Mouse (Mus musculus): ENCODE measurements around the gene Skp1a.
"Not testable (repeated sequence)": the region's sequence is repeated elsewhere in the genome, so short reads cannot be mapped to it uniquely, and the experiment has no call there.

The Skp1a gene

DNA sequence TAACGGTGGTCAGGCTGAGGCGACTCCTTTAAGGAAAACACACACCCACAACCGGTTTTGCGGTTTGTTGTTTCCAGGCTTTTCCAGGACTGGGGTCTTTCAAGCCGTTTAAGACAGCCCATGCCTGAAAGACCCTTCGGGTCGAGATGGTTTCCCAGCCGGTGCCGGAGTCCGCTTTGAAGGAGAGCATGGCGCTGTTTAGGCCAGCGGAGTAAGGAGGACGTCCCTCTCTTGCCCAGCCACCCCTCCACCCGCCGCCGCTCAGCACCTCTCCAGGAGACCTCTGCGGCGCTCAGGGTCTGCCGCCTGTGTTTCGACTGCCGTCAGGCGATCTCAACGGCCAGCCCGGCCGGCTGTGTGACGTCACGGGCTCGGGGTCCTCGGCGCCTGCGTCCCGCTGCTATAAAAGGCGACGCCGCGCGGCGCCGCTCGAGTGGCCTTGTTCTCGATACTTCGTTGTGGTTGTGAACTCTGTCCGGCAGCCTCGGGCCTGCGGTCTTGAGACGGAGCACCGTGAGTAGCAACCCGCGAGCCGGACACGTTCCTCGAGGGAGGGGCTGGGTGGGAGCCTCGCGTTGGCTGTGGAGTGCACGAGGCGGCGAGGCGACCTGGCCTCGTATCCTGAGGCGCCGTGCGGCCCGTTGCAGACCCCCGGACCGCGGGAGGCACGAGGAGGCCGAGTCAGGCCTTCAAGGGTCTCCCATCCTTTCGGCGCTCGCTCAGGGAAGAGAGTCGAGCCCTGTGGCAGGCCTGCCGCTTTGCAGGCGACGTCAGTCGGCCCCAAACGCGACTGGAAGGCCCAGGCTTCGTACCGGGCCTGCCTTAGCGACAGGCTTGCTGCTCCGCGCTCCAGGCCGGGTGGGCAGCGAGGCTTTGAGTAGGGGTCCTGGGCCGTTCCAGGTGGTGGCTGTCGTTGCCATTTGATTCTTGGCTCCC lies at the start of gene Skp1a:
Skp1a (plus strand) TSS at position 390 of the 936 bp plus-strand sequence.
- DNase-seq = peak; percentile 94 to 95

DNA sequence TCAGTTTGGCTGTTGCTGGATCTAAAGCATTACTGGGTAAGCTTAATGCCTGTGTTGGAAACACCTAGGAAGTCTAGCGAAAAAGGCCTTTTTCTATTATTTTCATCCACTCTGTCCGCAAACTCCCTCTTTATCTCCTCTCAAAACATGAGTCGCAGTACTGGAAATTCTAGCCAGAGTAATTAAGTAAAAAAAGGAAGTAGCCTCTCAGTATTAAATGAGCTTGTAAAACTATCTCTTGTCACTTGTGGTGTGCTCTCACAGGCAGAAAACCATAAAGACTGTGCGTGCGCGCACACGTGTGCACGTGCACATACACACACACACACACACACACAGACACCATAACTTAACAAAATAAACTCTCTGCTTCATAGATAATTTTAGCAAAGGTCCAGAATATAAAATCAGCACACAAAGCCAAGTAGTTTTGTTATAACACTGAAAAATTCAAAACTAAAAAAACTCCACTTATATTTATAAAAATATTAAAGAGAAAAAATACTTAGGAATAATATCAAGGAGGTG lies 35.2 kb upstream of the Skp1a start:
- DNase-seq = not testable (repeated sequence)

DNA sequence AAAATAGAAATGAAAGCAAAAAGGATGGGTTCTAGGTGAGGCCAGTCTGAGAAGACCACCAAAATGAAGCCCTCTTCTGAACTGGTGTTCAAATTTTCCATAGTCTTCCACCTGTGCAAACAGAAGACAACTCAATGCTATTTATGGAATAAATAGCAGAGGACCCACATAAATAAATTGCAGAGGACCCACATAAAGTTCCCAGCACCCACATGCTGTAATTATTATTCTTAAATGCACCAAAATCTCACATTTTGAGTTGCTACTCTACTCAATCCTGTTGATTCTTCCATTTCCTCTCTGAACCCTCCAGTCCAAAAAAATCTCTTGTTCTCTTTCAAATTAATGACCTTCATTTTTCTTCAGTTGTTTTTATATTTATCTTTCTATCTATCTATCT lies 17.9 kb upstream of the Skp1a start, which contains the start of gene Olfr1371:
Olfr1371 (minus strand) TSS at position 101 of the 400 bp plus-strand sequence.
- DNase-seq = no peak

DNA sequence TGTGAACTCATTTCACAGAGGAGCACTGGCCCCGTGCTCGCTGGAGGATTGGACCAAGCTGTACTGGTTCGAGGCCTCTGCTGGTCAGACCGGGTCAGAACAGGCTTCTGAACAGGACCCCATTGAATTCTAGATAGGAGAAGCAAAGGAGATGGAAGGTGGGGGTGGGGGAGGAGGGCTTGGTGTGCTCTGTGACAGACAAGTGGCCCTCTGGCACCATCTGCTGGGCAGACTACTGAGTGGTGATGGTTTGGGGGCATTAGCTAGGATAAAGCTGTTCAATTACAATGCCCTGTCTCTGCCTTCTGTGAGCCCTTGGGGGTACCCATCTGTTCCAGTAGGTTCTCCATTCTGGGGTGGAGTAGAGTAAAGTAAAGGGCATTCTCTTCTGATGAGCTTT lies 11.5 kb upstream of the Skp1a start:
- DNase-seq = peak; percentile 78 to 87

DNA sequence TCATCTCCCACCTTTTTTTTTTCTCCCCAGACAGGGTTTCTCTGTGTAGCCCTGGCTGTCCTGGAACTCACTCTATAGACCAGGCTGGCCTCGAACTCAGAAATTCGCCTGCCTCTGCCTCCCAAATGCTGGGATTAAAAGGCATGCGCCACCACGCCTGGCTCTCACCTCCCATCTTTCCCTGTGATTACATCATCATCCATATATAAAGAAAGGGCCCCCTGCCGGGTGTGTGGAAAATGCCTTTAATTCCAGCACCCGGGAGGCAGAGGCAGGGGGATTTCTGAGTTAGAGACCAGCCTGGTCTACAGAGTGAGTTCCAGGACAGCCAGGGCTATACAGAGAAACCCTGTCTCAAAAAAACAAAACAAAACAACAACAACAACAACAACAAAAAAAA lies 9.9 kb upstream of the Skp1a start:
- not testable (repeated sequence) for DNase-seq

DNA sequence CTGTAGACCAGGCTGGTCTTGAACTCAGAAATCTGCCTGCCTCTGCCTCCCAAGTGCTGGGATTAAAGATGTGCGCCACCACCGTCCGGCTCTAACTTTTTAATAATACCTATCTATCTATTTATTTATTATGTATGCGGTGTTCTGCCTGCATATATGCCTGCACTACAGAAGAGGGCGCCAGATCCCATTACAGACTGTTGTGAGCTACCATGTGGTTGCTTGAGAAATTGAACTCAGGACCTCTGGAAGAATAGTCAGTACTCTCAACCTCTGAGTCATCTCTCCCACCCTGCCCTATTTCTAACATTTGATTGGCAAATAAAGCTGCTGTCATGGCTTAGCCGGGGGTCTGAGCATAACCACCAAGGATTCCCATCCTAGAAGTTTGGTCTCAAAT lies 8.9 kb upstream of the Skp1a start:
- DNase-seq = peak in 1 of 2 experiments; percentile 53

DNA sequence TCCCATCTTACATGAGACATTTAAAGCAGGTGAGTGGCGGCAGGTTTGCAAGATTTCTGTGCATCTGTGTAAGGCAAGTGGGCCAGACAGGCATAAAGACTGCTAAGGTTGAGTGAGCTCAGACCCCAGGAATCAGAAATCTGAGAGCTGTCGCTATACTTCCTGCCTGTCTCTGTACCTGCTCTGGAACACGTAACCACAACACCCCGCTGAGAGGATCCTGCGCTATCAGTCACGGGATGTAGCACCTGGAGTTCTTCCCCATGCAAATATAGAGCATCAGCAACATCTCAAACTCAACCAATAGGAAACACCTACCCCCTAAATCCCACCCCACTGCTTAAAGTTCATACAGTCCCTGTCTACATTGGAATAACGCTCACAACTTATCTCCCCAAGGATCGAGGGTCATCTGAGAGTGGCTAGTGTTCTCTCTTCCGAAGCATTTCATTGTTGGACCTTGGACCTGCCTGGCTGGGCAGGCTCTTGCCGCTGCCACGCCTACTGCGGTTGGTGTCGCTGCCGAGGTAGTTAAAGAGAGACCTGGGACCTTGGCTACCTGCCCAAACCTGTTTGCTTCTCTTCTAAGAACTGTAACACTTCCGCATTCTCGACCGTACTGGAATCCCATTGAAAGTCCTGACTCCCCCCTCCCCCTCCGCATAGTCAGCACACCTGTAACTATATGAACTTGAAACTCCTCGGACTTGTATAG lies 7.7 kb upstream of the Skp1a start:
- peak; percentile 97 to 98 for DNase-seq

DNA sequence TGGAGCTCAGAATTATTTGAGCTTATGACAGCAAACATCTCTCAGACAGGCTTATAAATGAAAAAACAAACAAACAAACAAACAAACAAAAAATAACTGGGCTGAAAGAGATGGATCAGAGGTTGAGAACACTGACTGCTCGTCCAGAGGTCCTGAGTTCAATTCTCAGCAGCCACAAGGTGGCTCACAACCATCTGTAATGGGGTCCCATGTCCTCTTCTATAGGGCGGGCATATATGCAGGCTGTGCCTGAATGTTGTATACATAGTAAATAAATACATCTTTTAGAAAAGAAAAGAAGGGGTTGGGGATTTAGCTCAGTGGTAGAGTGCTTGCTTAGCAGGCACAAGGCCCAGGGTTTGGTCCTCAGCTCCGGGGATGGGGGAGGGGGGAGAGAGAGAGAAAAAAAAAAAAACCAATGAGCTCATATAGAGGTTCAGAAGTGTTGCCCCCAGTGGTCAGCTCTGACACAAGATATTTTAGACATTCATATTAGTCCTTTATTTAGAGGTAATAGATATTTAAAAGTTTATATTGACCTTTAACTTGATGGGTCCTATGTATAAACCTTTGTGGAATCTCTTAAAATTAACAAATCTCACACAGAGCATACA lies 5.7 kb upstream of the Skp1a start:
- no peak for DNase-seq

DNA sequence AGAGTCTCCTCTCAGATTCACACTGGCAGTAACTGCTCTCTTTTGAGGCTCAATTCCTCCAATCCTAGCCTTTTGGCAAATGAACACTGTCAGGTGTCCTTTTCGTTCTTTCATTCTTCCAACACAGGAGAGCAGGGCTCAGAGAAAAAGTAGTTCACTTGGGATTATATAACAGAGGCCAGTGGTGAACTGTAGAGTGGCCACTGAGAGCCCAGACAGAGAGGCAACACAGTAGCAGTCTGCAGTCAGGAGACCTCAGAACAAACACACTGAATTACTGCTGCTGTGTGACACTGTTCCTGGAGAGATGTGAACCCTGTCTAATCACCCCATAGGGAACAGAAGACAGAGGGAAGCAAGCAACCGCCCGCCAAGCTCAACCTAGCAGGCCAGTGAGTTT lies 4.7 kb upstream of the Skp1a start:
- DNase-seq = peak in 1 of 2 experiments; percentile 51

DNA sequence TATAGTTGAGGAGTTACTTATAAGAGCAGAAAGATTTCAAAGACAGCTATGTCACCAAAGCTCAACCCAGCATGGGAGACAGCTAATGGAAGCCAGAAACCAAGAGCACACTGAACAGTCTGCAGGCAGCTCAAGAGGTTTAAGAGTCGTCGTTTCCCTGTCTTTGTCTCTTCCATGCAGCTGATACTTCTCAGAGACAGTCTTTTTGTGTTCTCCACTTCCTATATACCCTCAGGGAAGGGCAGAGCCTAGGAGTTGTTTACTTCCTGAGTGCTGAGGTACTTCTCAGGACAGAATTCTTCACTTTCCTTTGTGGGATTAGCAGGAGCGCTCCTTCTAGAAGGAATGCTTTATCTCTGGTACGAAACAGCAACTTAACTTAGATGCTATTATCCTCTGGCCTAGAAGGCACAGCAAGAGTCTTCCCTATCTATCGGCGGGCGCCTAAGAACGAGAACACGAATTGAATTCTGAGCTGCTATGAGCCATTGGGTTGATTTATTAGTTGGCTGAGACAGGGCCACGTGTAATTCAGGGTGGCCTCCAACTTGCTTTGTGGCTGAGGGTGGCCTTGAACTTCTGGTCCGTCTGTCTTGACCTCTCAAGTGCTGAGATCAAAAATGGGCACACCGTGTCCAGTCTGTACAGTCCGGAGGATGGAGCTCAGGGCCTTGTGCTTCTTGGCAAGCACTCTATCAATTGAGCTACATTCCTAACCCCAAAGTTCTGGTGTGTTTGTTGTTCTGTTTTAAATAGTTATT lies 4.1 kb upstream of the Skp1a start:
- no peak for DNase-seq

DNA sequence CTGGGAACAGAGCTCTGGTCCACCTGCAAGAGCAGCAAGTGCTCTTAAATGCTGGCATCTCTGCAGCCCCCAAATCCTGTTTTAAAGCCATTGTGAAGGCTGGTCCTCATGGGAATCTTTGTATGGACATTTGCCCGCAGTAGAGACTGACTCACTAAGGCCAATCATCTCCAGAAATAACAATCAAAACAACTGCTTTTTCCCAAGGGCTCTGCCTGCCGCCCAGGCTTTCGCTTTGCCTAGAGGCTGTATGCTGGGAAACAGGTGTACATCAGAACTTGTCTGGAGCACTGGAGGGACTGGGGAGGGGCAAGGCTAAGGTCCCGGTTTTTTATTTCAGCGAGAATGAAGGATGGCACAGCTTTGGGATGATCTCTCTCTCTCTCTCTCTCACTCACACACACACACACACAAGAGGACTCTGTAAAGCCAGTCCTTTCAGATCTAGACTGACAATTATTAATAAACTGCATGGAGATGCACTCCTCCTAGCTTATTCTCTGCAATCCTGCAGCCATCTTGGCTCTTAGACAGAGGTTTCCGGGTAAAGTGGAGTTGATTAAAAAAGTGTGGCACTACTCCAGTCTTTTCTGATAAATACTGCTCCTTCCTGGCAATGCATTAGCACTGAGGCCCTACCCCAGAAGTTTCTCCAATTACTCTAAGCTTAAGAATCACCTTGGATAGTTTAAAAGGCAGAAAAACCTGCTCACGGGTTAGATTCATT lies 2.9 kb upstream of the Skp1a start:
- DNase-seq = no peak

DNA sequence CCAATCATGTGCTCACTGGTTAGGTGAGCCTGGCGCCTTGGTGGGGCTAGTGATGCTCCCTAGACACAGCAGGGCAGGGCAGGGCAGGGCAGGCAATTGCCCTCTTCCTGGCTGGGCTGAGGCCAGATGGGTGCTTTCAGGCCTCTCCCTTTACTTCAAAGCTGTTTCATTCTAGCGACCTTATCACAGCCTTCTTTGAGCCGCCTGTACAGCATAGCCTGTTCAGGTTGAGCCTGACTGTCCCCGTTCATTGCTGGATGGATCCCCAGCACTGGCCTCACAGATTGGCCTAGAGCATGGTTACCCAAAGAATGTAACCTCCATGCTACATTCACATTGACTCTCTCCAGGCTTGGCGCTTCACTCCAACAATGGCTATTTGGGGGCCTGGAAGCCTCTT lies 1.1 kb upstream of the Skp1a start:
- DNase-seq = no peak

DNA sequence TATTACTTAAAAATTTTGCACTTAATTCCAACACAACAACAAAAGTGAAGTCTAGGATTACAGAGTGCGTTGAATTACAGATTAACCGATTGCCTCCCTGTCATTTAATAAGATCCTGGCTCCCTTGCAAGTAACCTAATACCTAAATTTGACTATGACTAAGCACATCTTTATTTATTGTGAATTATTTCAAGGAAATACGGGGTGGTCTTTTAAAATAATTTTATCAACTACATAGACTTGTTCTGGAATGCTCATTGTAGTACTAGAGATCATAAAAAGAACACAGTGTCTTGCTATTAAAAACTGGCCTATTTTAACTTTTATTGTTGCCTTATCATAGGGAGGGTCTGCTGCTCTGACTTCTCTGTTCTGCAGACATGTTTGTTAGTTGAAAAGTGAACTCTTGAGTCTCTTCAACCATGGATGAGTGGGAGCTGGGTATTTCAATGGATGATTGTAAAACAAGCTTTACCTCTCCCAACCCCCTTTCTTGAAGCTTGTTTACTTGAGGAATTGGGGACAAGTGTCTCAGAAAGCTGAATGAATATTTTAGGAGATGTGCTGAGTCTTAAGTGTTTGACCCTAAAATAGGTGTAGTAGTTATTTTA lies 1.4 kb downstream of the Skp1a start:
- no peak for DNase-seq

DNA sequence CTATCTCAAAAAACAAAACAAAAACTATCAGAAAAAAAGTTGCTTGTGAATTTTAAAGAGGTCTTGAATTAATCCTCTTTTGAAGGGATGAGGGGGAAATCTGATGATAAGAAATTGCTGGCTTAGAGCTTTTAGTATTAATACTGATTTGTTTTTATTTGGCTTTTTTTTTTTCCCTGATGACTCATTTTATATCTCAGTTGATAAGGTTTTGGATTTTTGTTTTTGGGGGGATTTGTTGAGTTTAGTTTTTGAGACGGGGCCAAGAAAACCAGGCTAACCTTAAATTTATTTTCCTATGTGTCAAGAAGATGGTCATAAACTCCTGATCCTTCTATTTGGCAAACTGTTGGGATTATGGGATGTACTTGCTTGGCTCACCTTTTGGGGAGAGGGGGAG lies 2.1 kb downstream of the Skp1a start:
- no peak for DNase-seq

DNA sequence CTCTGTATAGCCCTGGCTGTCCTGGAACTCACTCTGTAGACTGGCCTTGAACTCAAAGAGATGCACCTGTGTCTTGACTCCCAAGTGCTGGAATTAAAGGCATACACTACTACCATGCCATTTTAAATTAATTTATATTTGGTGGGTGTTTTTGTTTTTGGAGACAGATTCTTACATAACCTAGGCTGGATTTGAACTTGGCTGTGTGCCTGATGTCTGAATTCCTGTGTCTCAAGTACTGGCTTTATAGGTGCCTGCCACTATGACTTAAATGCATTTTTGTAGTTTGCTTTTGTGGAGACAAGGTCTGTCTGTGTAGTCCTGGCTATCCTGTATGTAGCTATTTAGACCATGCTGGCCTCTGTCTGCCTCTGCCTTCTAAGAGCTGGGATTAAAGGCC lies 2.7 kb downstream of the Skp1a start:
- peak; percentile 44 to 49 for DNase-seq

DNA sequence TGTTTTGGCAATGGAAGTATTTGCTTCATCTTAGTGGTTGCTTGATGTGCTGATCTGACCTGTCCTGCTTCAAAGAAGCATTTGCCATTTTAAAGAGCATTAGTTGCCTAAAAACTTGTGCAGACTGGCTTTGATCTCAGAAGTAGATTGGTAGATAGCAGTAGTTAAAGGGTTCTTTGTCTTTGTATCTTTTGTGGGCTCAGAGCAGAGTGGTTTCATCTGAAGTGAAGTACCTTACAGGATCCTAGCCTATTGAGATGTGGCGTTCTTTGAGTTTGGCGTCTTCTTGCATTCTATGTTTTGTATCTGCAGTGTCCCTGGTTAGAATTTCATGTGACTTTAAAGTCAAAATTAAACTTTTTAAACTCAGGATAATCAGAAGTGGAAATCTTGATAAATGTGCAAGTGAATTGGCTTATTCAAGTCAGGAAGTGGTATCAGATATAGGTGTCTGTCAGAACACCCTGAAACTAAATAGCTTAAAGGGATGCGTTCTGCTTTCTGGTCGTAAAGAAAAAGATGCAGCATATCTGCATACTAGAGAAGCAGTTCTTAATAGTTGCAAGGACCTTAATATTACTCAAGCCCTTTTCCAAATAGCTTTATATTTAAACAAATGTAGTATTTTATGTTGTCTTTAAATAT lies 9.2 kb downstream of the Skp1a start:
- no peak for DNase-seq

DNA sequence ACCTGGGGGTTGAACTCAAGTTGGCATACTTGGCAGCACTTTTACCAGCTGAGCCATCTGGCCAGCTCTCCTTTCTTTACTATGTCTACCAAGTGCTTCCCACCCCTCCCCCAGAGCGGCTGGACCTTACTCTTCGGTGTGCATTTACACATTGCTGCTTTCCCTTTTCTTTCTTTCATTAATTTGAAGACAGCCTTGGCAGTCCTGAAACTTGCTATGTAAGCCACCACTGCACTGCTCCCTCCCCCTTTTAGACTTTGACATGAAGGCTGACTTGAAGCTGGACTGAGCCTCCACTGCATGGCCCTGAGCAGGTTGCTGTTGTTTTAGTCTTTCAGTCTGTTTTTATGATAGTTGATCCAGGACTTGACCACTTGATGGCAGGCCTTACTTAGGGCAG lies 17.7 kb downstream of the Skp1a start:
- DNase-seq = peak; percentile 76 to 82

DNA sequence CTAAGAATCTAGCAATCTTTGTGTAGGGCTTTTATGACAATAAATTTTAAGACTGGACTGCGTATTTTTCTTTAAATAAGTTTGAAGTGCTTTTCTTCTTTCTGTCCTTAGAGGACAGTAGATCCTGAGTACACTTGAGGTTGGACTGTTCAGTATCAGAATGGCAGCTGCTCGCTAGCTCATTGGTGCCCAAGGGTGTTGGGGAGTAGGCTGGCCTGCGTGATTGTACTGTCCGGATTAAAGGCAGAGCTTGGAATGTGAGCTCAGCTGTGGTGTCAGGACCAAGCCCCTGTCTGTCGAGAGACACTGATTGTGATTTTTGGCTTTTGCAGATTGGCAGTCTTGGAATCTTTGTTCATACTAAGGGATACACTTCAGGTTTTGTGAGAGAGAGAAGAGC lies 20.0 kb downstream of the Skp1a start:
- DNase-seq = no peak

DNA sequence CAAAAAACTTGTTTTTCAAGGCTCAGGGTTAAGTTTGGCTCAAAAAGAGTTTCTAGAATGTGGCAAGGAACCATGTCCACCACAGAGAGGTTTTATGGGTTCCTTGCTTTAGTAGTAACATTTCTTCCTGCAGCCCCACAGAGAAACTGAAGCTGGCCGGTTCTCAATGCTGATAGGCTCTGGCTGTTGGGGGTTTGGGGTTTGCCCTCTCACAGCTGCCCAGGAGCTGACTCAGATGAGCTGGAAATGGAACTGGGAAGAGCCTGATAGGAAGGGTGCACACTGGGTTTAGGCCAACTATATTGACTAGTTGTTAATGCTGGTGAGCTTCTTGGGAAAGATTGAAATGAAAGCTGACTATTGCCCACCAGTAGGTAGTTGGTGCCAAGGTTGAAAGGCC lies 20.9 kb downstream of the Skp1a start:
- DNase-seq = no peak

DNA sequence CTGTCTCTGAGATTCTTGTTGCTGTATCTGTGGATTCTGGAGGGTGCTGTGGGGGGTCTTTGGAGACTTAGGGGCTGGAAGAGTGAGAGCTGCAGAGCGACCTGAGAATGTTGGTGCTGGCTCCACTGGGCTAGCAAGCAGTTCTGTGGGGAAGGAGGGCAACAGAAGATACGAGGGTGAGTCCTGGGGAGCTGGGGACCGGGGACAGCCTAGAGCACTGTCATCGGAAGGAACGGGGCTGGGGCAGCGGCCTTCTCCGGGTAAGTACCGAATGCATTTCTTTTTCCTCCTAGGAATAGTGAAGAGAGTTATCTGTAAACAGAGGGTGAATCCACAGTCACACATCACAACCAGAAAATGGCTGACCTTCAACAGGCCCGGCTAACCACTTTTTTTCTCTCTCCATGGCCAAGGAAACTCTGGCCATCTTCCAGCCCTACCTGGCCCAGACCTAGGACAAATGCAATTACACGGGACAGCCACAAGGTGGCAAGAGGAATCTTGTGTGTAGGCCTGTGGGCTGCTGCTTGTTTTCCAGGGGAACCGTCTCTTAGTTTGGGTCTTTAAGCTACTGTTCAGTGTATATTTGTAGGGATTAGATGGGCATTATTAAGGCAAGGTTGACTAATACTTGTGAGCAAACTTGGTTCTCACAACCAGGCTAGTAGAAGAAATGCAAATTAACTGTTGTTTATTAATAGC lies 22.0 kb downstream of the Skp1a start:
- DNase-seq = peak; percentile 84 to 89
